Mouse (Mus musculus) hindbrain, postnatal 0 days (tissue): ENCODE results near the gene Zfp384. TPM values are rescaled to one million over a fixed set of nuclear protein-coding genes. Genes with fewer than 3 reads are reported as not detected.
"Not testable (repeated sequence)": the region's sequence is repeated elsewhere in the genome, so short reads cannot be mapped to it uniquely, and the experiment has no call there.

Experiments used
- ATAC-seq: fragments of 200-750 bp; cut with Nextera tagmentation; 2 replicates; pipeline ENCODE4 v1.8.0; 2017; ENCODE audit warnings: mild to moderate bottlenecking, moderate TSS enrichment, moderate library complexity
- DNase-seq: peaks from one replicate; pipeline ENCODE4 v3.0.0-alpha.2; 2015; ENCODE audit warnings: low spot score
- H3K27ac ChIP-seq: fragments of 300-500 bp; sonication (generic); 2 replicates; pipeline ENCODE4 v1.5.1; 2014; ENCODE audit warnings: mild to moderate bottlenecking
- H3K27me3 ChIP-seq: fragments of 300-500 bp; sonication (generic); 2 replicates; pipeline ENCODE4 v1.6.1; 2014; ENCODE audit warnings: low read length, mixed read lengths; ENCODE audit not compliant: insufficient read depth
- H3K36me3 ChIP-seq: fragments of 300-500 bp; sonication (generic); 2 replicates; pipeline ENCODE4 v1.6.1; 2014; ENCODE audit warnings: low read length, mixed read lengths; ENCODE audit not compliant: insufficient read depth
- H3K4me1 ChIP-seq: fragments of 300-500 bp; sonication (generic); 2 replicates; pipeline ENCODE4 v1.6.1; 2014; ENCODE audit warnings: antibody characterized with exemption, low read length, mixed read lengths; ENCODE audit not compliant: insufficient read depth
- H3K4me2 ChIP-seq: fragments of 300-500 bp; sonication (generic); 2 replicates; pipeline ENCODE4 v1.6.1; 2014; ENCODE audit warnings: low read depth, mild to moderate bottlenecking, low read length, moderate library complexity, mixed read lengths
- H3K4me3 ChIP-seq: fragments of 300-500 bp; sonication (generic); 2 replicates; pipeline ENCODE4 v1.5.1; 2014; ENCODE audit warnings: low read length
- H3K9ac ChIP-seq: fragments of 300-500 bp; sonication (generic); replicated peaks from 2 replicates; pipeline ENCODE4 v1.6.1; 2014; ENCODE audit warnings: mild to moderate bottlenecking, low read length, moderate library complexity, mixed read lengths
- H3K9me3 ChIP-seq: fragments of 300-500 bp; sonication (generic); 2 replicates; pipeline ENCODE4 v1.6.1; 2016; ENCODE audit warnings: low read length, mixed read lengths
- CTCF ChIP-seq: IDR thresholded peaks from 2 replicates; pipeline ENCODE4 v1.5.1; 2016; ENCODE audit warnings: antibody characterized with exemption, control low read depth, low read depth
- WGBS: fragments of 180-500 bp; shearing (Covaris S2); extraction: QIAGEN DNeasy Blood & Tissue Kit; methylation state at CpG from one replicate; pipeline ENCODE4 v1.1.7; 2014; 5-methylcytosine and 5-hydroxymethylcytosine counted together
- polyA plus RNA-seq: library from polyadenylated mRNA; unstranded; fragments of >200 nt; fragmentation: Nextera tagmentation; extraction: Ambion mirVana; gene quantifications from 2 replicates; pipeline ENCODE4 v1.2.1, GENCODE M21; 2015
- total RNA-seq: library from RNA; depleted of rRNA; stranded (reverse); fragments of >200 nt; gene quantifications from 2 replicates; pipeline ENCODE4 v1.2.3, GENCODE M21; 2014

Zfp384 gene
- total and polyA plus RNA-seq, 2 experiments from 2014 or later = 11.6 to 38.6 TPM

DNA sequence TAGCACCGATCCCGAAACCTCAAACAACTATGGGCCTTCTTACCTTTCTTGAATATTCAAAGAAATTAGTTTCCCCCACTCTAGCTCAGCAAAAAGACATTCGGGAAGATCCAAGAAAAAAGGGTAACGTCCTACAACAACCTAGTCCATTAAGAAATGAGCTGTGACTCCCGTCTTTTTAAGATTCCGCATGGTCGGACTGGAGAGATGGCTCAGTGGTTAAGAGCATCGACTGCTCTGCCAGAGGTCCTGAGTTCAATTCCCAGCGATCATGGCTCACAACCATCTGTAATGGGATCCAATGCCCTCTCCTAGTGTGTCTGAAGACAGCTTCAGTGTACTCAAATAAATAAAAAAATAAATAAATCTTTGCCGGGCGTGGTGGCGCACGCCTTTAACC lies 885 bp upstream of the Zfp384 start:
- Histone ChIP-seq H3K4me2 (peak overlapping the region; percentile 84), H3K27ac (peak overlapping the region; percentile 98), H3K9me3 (no peaks in the 10 kb centered on the region), H3K4me3 (peak overlapping the region; percentile 79), H3K4me1 (peaks cover 4% of the 10 kb centered on the region; the same call in 1 of the 2 replicates), H3K9ac (peak overlapping the region; percentile 93; the same call in 1 of the 2 replicates), H3K27me3 (no peaks in the 10 kb centered on the region), H3K36me3 (peaks cover 7% of the 10 kb centered on the region; the same call in 1 of the 2 replicates)
- no peak for DNase-seq
- WGBS = 47% methylated on average over 13 of the region's 13 CpGs
- no peak for ATAC-seq
- no peak for TF ChIP-seq CTCF

GRCm38 (mm10) chr6:125008586-125009128 lies 288 bp upstream of the Zfp384 start:
- TF ChIP-seq CTCF = no peak
- H3K9me3 ChIP-seq = no peaks in the 10 kb centered on the region

GRCm38 (mm10) chr6:125009181-125010073 lies 482 bp downstream of the Zfp384 start:
- peaks cover 15% of the 10 kb centered on the region; the same call in 1 of the 2 replicates for H3K36me3 ChIP-seq
- 2% methylated on average over 29 of the region's 78 CpGs for WGBS
- no peaks in the 10 kb centered on the region for H3K9me3 ChIP-seq
- peak overlapping the region; percentile 93 for H3K9ac ChIP-seq
- no peak for TF ChIP-seq CTCF
- H3K4me2 ChIP-seq = peak overlapping the region; percentile 84
- peak overlapping the region; percentile 98 for H3K27ac ChIP-seq
- H3K4me1 ChIP-seq = peaks cover 4% of the 10 kb centered on the region; the same call in 1 of the 2 replicates
- peak overlapping the region; percentile 79 for H3K4me3 ChIP-seq
- ATAC-seq = peak; percentile 91
- DNase-seq = peak; percentile 92
- H3K27me3 ChIP-seq = no peaks in the 10 kb centered on the region

More at GRCm38 (mm10) chr6:125008586-125009128, 288 bp upstream of the Zfp384 start:
- peak; percentile 99 for DNase-seq
- peak overlapping the region; percentile 93 for H3K9ac ChIP-seq
- H3K4me2 ChIP-seq = peak overlapping the region; percentile 84
- H3K4me1 ChIP-seq = peaks cover 4% of the 10 kb centered on the region; the same call in 1 of the 2 replicates
- peaks cover 10% of the 10 kb centered on the region; the same call in 1 of the 2 replicates for H3K36me3 ChIP-seq
- H3K27ac ChIP-seq = peak overlapping the region; percentile 98
- ATAC-seq = peak; percentile 98
- WGBS = under 1% methylated on average over 32 of the region's 34 CpGs
- no peaks in the 10 kb centered on the region for H3K27me3 ChIP-seq
- H3K4me3 ChIP-seq = peak overlapping the region; percentile 79

DNA sequence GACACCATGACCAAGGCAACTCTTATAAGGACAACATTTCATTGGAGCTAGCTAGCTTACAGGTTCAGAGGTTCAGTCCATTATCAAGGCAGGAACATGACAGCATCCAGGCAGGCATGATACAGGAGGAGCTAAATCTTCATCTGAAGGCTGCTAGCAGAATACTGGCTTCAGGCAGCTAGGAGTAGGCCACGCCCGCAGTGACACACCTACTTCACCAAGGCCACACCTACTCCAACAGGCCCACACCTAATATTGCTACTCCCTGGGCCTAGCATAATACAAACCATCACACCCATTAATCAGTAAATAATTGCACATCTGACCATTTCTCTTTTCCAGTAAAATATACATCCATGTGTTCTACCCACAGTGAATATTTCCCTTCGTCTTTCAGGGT lies 8.7 kb downstream of the Zfp384 start:
- H3K27me3 ChIP-seq = no peaks in the 10 kb centered on the region
- no peaks in the 10 kb centered on the region for H3K4me1 ChIP-seq
- H3K36me3 ChIP-seq = peaks cover 21% of the 10 kb centered on the region; the same call in 1 of the 2 replicates
- H3K4me3 ChIP-seq = no peak overlapping the region
- WGBS = 97% methylated on average over 3 of the region's 3 CpGs
- H3K4me2 ChIP-seq = no peak overlapping the region
- H3K9ac ChIP-seq = no peak overlapping the region
- DNase-seq (no peak), ATAC-seq (no peak)
- H3K27ac ChIP-seq = no peak overlapping the region
- no peaks in the 10 kb centered on the region for H3K9me3 ChIP-seq
- TF ChIP-seq CTCF = no peak

DNA sequence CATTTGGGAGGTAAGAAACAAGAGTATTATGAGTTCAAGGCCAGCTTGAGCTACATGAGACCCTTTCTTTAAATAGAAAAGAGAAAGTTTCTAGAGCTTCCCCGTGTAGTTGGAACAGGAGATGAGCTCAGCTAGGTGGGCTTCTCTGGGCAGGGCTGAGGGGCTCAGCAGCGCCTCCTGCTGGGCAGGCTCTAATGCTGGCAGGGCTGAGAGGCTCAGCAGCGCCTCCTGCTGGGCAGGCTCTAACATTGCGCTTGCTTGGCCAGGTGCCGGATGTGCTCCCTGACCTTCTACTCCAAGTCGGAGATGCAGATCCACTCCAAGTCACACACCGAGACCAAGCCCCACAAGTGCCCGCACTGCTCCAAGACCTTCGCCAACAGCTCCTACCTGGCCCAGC lies 21.6 kb downstream of the Zfp384 start:
- not testable (repeated sequence) for H3K4me2 ChIP-seq, H3K9me3 ChIP-seq, H3K27me3 ChIP-seq, H3K9ac ChIP-seq, H3K27ac ChIP-seq, H3K4me3 ChIP-seq, H3K4me1 ChIP-seq
- WGBS = 31% methylated on average over 7 of the region's 9 CpGs
- peak; percentile 61 for ATAC-seq
- DNase-seq = peak; percentile 59
- peaks cover 52% of the 10 kb centered on the region for H3K36me3 ChIP-seq
- peak; percentile 91 for TF ChIP-seq CTCF

DNA sequence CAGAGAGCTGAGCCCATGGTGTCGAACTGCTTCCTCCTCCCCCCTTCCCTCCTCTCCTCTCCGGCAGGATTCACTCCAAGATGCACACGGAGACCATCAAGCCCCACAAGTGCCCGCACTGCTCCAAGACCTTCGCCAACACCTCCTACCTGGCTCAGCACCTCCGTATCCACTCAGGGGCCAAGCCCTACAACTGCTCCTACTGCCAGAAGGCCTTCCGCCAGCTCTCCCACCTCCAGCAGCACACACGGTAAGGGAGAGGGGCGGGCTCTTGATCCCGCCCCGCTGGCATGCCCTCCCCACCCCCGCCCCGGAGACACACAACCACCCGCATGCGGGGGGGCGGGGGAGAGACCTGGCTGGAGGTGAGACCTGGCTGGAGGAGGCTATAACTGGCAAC lies 22.7 kb downstream of the Zfp384 start:
- TF ChIP-seq CTCF = no peak
- DNase-seq (no peak), ATAC-seq (no peak)
- H3K27me3 ChIP-seq = no peaks in the 10 kb centered on the region
- WGBS = 90% methylated on average over 16 of the region's 16 CpGs
- H3K4me1 ChIP-seq = no peaks in the 10 kb centered on the region
- no peaks in the 10 kb centered on the region for H3K9me3 ChIP-seq
- H3K36me3 ChIP-seq = peaks cover 56% of the 10 kb centered on the region
- H3K9ac ChIP-seq = no peak overlapping the region
- H3K4me3 ChIP-seq = no peak overlapping the region
- no peak overlapping the region for H3K27ac ChIP-seq
- H3K4me2 ChIP-seq = no peak overlapping the region
